ENCODE assay signal across 13 mouse cellular contexts in genomic region chr16:21650289-21650688, GRCm38 (mm10).
"Had no signal": no experiment of that assay in that cellular context is flagged by ENCODE, and none has a peak within 500 bp of the region (broad histone marks: within the 10 kb centered on the region; RNA-seq: fewer than 3 reads in every experiment).

No protein-coding gene starts in this region.

- H3K9me3 ChIP-seq: limb, embryonic 10.5 days; limb, embryonic 13.5 days; liver, embryonic 13.5 days had no signal

- H3K27ac ChIP-seq: kidney, postnatal 0 days; layer of hippocampus, adult 2 months; limb, embryonic 10.5 days; limb, embryonic 13.5 days; liver, embryonic 13.5 days had no signal

- H3K4me3 ChIP-seq: layer of hippocampus, adult 2 months; limb, embryonic 10.5 days; limb, embryonic 13.5 days; liver, embryonic 13.5 days had no signal

- H3K4me2 ChIP-seq: limb, embryonic 13.5 days; liver, embryonic 13.5 days; midbrain, embryonic 11.5 days had no signal

- H3K27me3 ChIP-seq: limb, embryonic 13.5 days; liver, embryonic 13.5 days had no signal

- DNase-seq: kidney, postnatal 25 days; layer of hippocampus, adult 9-11 months; liver, embryonic 13.5 days; lung, adult 2 months; lung, postnatal 14 days; lung, postnatal 4 days; midbrain, embryonic 14.5 days; thymus, postnatal 25 days had no signal

- H3K36me3 ChIP-seq: limb, embryonic 10.5 days; liver, embryonic 13.5 days had no signal

- H3K4me1 ChIP-seq: limb, embryonic 13.5 days had no signal

- H3K9ac ChIP-seq: limb, embryonic 13.5 days; liver, embryonic 13.5 days had no signal
